In genomic region chr11:117525606-117526349, GRCm38 (mm10) we compare ENCODE assay signal across 12 mouse cellular contexts. TPM values are rescaled to one million over a fixed set of nuclear protein-coding genes. Genes with fewer than 3 reads are reported as not detected.
A peak's percentile ranks its signal among the peaks of the same experiment; 100 is the strongest.
DNase-seq lines count a peak whose midpoint lies in the region; ATAC-seq and TF ChIP-seq lines count a peak whose summit lies in the region.
"Had no signal": no experiment of that assay in that cellular context is flagged by ENCODE, and none has a peak within 500 bp of the region (broad histone marks: within the 10 kb centered on the region; RNA-seq: fewer than 3 reads in every experiment).

No protein-coding gene starts in this region.

- no peak for DNase-seq in stomach, postnatal 0 days (ENCODE audit: low spot score)
- peak; percentile 49 for DNase-seq in forebrain, embryonic 14.5 days (ENCODE audit: low spot score)
- no peak for DNase-seq in heart, postnatal 14 days
- DNase-seq in cerebellum, postnatal 36 days, result no peak
- DNase-seq: cerebellum, postnatal 10 days; gastrocnemius, postnatal 10 days had no signal

- H3K36me3 ChIP-seq in stomach, embryonic 14.5 days (ENCODE audit: control insufficient read depth, insufficient read depth, low read length), result no peaks in the 10 kb centered on the region
- no peaks in the 10 kb centered on the region for H3K36me3 ChIP-seq in stomach, postnatal 0 days (ENCODE audit: control insufficient read depth, insufficient read depth, low read length)
- no peaks in the 10 kb centered on the region for H3K36me3 ChIP-seq in forebrain, embryonic 14.5 days (ENCODE audit: control insufficient read depth, insufficient read depth, low read length)
- H3K36me3 ChIP-seq in midbrain, embryonic 12.5 days, result no peaks in the 10 kb centered on the region

- no peaks in the 10 kb centered on the region for H3K27me3 ChIP-seq in stomach, embryonic 14.5 days (ENCODE audit: control insufficient read depth, insufficient read depth, low read length)
- no peaks in the 10 kb centered on the region for H3K27me3 ChIP-seq in stomach, postnatal 0 days (ENCODE audit: control insufficient read depth, insufficient read depth, low read length)
- no peaks in the 10 kb centered on the region for H3K27me3 ChIP-seq in forebrain, embryonic 14.5 days (replicated peaks; ENCODE audit: control insufficient read depth, insufficient read depth, low read length)
- 0 out of 2 replicates have a peak, but pooled peaks cover 5% of the 10 kb centered on the region for H3K27me3 ChIP-seq in midbrain, embryonic 12.5 days
- H3K27me3 ChIP-seq: Patski had no signal

- WGBS in stomach, embryonic 14.5 days, result 14% methylated on average over 18 of the region's 18 CpGs
- 8% methylated on average over 18 of the region's 18 CpGs for WGBS in stomach, postnatal 0 days
- WGBS in forebrain, embryonic 14.5 days, result 24% methylated on average over 18 of the region's 18 CpGs
- WGBS in midbrain, embryonic 12.5 days, result 28% methylated on average over 18 of the region's 18 CpGs

- peaks cover 18% of the 10 kb centered on the region for H3K4me1 ChIP-seq in stomach, embryonic 14.5 days (ENCODE audit: control insufficient read depth, insufficient read depth, low read length)
- H3K4me1 ChIP-seq in stomach, postnatal 0 days (replicated peaks; ENCODE audit: control insufficient read depth, insufficient read depth), result peaks cover 3% of the 10 kb centered on the region; the same call in 1 of the 2 replicates
- peaks cover 35% of the 10 kb centered on the region for H3K4me1 ChIP-seq in forebrain, embryonic 14.5 days (ENCODE audit: control insufficient read depth, insufficient read depth, low read length)
- H3K4me1 ChIP-seq in midbrain, embryonic 12.5 days, result peaks cover 38% of the 10 kb centered on the region

- no peak for TF ChIP-seq CTCF in stomach, postnatal 0 days (IDR thresholded peaks at IDR 0.05; ENCODE audit: low read depth)

- no peak for TF ChIP-seq EP300 in stomach, postnatal 0 days (optimal IDR thresholded peaks at IDR 0.05)

- H3K9ac ChIP-seq in stomach, embryonic 14.5 days (replicated peaks; ENCODE audit: low read depth, low read length), result no peak overlapping the region
- no peak overlapping the region for H3K9ac ChIP-seq in stomach, postnatal 0 days (ENCODE audit: low read length)
- H3K9ac ChIP-seq in forebrain, embryonic 14.5 days (ENCODE audit: low read length), result peak overlapping the region; percentile 6; the same call in 1 of the 2 replicates
- H3K9ac ChIP-seq in midbrain, embryonic 12.5 days (replicated peaks), result no peak overlapping the region

- H3K4me3 ChIP-seq in stomach, embryonic 14.5 days (ENCODE audit: low read depth, low read length), result no peak overlapping the region
- no peak overlapping the region for H3K4me3 ChIP-seq in stomach, postnatal 0 days (ENCODE audit: low read depth, low read length)
- no peak overlapping the region for H3K4me3 ChIP-seq in forebrain, embryonic 14.5 days (ENCODE audit: low read depth, low read length)
- H3K4me3 ChIP-seq in midbrain, embryonic 12.5 days, result no peak overlapping the region

- no peaks in the 10 kb centered on the region for H3K9me3 ChIP-seq in stomach, embryonic 14.5 days (ENCODE audit: control insufficient read depth, low read depth, low read length)
- H3K9me3 ChIP-seq in stomach, postnatal 0 days (ENCODE audit: control insufficient read depth, low read length), result no peaks in the 10 kb centered on the region
- H3K9me3 ChIP-seq in forebrain, embryonic 14.5 days (replicated peaks; ENCODE audit: control insufficient read depth, low read length), result no peaks in the 10 kb centered on the region
- no peaks in the 10 kb centered on the region for H3K9me3 ChIP-seq in midbrain, embryonic 12.5 days

- intact Hi-C loops in heart, postnatal 14 days (cut with DNase I), result no loop called here

- H3K4me2 ChIP-seq in stomach, embryonic 14.5 days (replicated peaks; ENCODE audit: low read depth, low read length), result 0 out of 2 replicates have a peak overlapping the region, but pooled peaks have one; percentile 7
- H3K4me2 ChIP-seq in stomach, postnatal 0 days (replicated peaks; ENCODE audit: low read depth), result no peak overlapping the region
- no peak overlapping the region for H3K4me2 ChIP-seq in forebrain, embryonic 14.5 days (ENCODE audit: low read length)
- H3K4me2 ChIP-seq in midbrain, embryonic 12.5 days (replicated peaks), result no peak overlapping the region

- no peak for ATAC-seq in stomach, embryonic 14.5 days (ENCODE audit: insufficient number of reproducible peaks, insufficient read depth, low FRiP score, low read depth)
- ATAC-seq in stomach, postnatal 0 days (ENCODE audit: low FRiP score, low TSS enrichment), result no peak
- no peak for ATAC-seq in forebrain, embryonic 14.5 days
- no peak for ATAC-seq in midbrain, embryonic 12.5 days (ENCODE audit: low FRiP score, low read depth)
- ATAC-seq in inflammation-experienced regulatory T-cells, adult 6 months, result no peak
- ATAC-seq: Patski had no signal

- H3K27ac ChIP-seq in stomach, embryonic 14.5 days (ENCODE audit: low read length), result no peak overlapping the region
- no peak overlapping the region for H3K27ac ChIP-seq in stomach, postnatal 0 days (replicated peaks)
- peak overlapping the region; percentile 63 for H3K27ac ChIP-seq in forebrain, embryonic 14.5 days (ENCODE audit: low read depth, low read length)
- peak overlapping the region; percentile 21 for H3K27ac ChIP-seq in midbrain, embryonic 12.5 days (replicated peaks)
- H3K27ac ChIP-seq: kidney, postnatal 0 days; macrophage had no signal

RNA-seq across cellular contexts. Expression of gene Gm11733, which starts 41.6 kb away (rescaled TPM):
- polyA plus RNA-seq in stomach, embryonic 14.5 days (2014; fragmentation: Nextera tagmentation; extraction: Ambion mirVana), result not detected in 2 replicates
- polyA plus RNA-seq in stomach, postnatal 0 days (2015; fragmentation: Nextera tagmentation; extraction: Ambion mirVana), result not detected in 2 replicates
- 0.09 and 0.11 TPM in 2 replicates for polyA plus RNA-seq in forebrain, embryonic 14.5 days (2014; fragmentation: Nextera tagmentation; extraction: Ambion mirVana)
- polyA plus RNA-seq in midbrain, embryonic 12.5 days (2016; fragmentation: Nextera tagmentation; extraction: Ambion mirVana), result not detected in 2 replicates
- polyA plus RNA-seq in inflammation-experienced regulatory T-cells, adult 6 months (2017; shearing (Covaris generic)), result not detected
- not detected for total RNA-seq in heart, postnatal 14 days (2021)
- total RNA-seq: gastrocnemius, postnatal 10 days had no signal
- polyA plus RNA-seq: kidney, postnatal 0 days; macrophage had no signal

Comparison
In these comparisons a context has a peak if more than half of its experiments do, and no peak if none do; other contexts are left out.
1. H3K27ac ChIP-seq: peak in forebrain, embryonic 14.5 days (single experiment) and midbrain, embryonic 12.5 days (single experiment); none in stomach, embryonic 14.5 days (single experiment) and stomach, postnatal 0 days (single experiment).